Mouse (Mus musculus): ENCODE data around the gene Ireb2. TPM values are rescaled to one million over a fixed set of nuclear protein-coding genes. Genes with fewer than 3 reads are reported as not detected.
"Not testable (repeated sequence)": the region's sequence is repeated elsewhere in the genome, so short reads cannot be mapped to it uniquely, and the experiment has no call there.

The Ireb2 gene
- polyA plus RNA-seq, 1 experiment from 2014 or later = 28.1 TPM

- 96% methylated on average over 5 of the region's 5 CpGs for WGBS
- Histone ChIP-seq H3K4me1 (ENCODE audit: control insufficient read depth, insufficient read depth, low read depth, low read length) (peaks cover 2% of the 10 kb centered on the region; the same call in 1 of the 2 replicates), H3K36me3 (ENCODE audit: control insufficient read depth, insufficient read depth, low read length) (peaks cover 6% of the 10 kb centered on the region), H3K4me3 (ENCODE audit: low read length) (no peak overlapping the region), H3K4me2 (ENCODE audit: low read length) (no peak overlapping the region), H3K9me3 (ENCODE audit: control insufficient read depth, low read length) (no peaks in the 10 kb centered on the region; the same call in 1 of the 2 replicates), H3K9ac (ENCODE audit: low read depth, low read length) (no peak overlapping the region), H3K27ac (ENCODE audit: low read depth, low read length) (no peak overlapping the region), H3K27me3 (replicated peaks; ENCODE audit: control insufficient read depth, insufficient read depth, low read length) (no peaks in the 10 kb centered on the region)
- ATAC-seq = no peak
Observed at GRCm38 (mm10) chr9:54918781-54919180, 55.2 kb downstream of the Ireb2 start.

GRCm38 (mm10) chr9:54919946-54920345, 56.4 kb downstream of the Ireb2 start:
- no peaks in the 10 kb centered on the region for H3K27me3 ChIP-seq (replicated peaks; ENCODE audit: control insufficient read depth, insufficient read depth, low read length)
- no peak for ATAC-seq
- H3K9ac ChIP-seq (ENCODE audit: low read depth, low read length) = no peak overlapping the region
- H3K36me3 ChIP-seq (ENCODE audit: control insufficient read depth, insufficient read depth, low read length) = peaks cover 6% of the 10 kb centered on the region
- no peak overlapping the region for H3K4me2 ChIP-seq (ENCODE audit: low read length)
- WGBS = 59% methylated on average over 4 of the region's 4 CpGs
- peaks cover 2% of the 10 kb centered on the region; the same call in 1 of the 2 replicates for H3K4me1 ChIP-seq (ENCODE audit: control insufficient read depth, insufficient read depth, low read depth, low read length)
- H3K9me3 ChIP-seq (ENCODE audit: control insufficient read depth, low read length) = no peaks in the 10 kb centered on the region; the same call in 1 of the 2 replicates
- H3K27ac ChIP-seq (ENCODE audit: low read depth, low read length) = no peak overlapping the region
- no peak overlapping the region for H3K4me3 ChIP-seq (ENCODE audit: low read length)

DNA sequence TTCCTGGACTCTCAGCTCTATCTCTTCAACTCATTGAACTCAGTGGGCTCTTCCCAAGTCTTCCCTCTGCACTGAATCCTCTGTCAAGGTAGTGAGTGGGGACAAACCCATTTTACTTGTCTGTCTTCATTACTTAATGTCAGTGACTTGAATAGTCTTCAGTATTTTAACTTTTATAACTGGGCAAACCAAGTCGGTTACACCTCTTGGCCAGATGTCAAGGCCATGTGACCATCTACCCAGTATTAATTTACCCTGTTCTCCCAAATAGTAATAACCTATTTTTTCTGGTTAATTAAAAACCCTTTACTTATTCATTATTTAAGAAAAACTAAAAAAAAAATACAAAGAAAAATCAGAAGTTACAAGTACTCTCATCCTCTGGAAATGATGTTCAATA, 67.2 kb downstream of the Ireb2 start:
- no peak overlapping the region for H3K27ac ChIP-seq (ENCODE audit: low read depth, low read length)
- H3K4me2 ChIP-seq (ENCODE audit: low read length) = no peak overlapping the region
- no peak for ATAC-seq
- H3K4me1 ChIP-seq (ENCODE audit: control insufficient read depth, insufficient read depth, low read depth, low read length) = no peaks in the 10 kb centered on the region
- H3K9me3 ChIP-seq (ENCODE audit: control insufficient read depth, low read length) = no peaks in the 10 kb centered on the region
- H3K36me3 ChIP-seq (ENCODE audit: control insufficient read depth, insufficient read depth, low read length) = no peaks in the 10 kb centered on the region
- H3K27me3 ChIP-seq (replicated peaks; ENCODE audit: control insufficient read depth, insufficient read depth, low read length) = no peaks in the 10 kb centered on the region
- no peak overlapping the region for H3K9ac ChIP-seq (ENCODE audit: low read depth, low read length)
- no peak overlapping the region for H3K4me3 ChIP-seq (ENCODE audit: low read length)
- whole genome bisulfite sequencing = 98% methylated on average over 1 of the region's 1 CpGs

DNA sequence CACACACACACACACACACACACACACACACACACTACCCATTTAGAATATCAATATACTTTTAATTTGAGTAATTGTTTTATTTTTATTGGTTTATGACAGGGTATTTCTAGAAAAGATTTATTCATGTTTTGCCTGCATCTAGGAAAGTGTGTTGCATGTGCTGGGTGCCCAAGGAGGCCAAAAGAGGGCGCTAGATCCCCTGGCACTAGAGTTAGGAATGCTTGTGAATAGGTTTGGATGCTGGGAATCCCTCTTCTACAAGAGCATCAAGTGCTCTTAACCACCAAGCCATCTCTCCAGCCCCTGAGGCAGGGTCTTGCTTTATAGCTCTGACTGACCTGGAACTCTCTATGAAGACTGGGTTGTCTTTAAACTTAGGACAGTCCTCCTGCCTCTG, 68.2 kb downstream of the Ireb2 start:
- H3K27ac ChIP-seq (ENCODE audit: low read depth, low read length) = no peak overlapping the region
- no peaks in the 10 kb centered on the region for H3K27me3 ChIP-seq (replicated peaks; ENCODE audit: control insufficient read depth, insufficient read depth, low read length)
- H3K9me3 ChIP-seq (ENCODE audit: control insufficient read depth, low read length) = no peaks in the 10 kb centered on the region
- no peak overlapping the region for H3K4me2 ChIP-seq (ENCODE audit: low read length)
- no peaks in the 10 kb centered on the region for H3K4me1 ChIP-seq (ENCODE audit: control insufficient read depth, insufficient read depth, low read depth, low read length)
- no peaks in the 10 kb centered on the region for H3K36me3 ChIP-seq (ENCODE audit: control insufficient read depth, insufficient read depth, low read length)
- no peak overlapping the region for H3K4me3 ChIP-seq (ENCODE audit: low read length)
- WGBS = 14% methylated on average over 1 of the region's 1 CpGs
- ATAC-seq = no peak
- no peak overlapping the region for H3K9ac ChIP-seq (ENCODE audit: low read depth, low read length)

DNA sequence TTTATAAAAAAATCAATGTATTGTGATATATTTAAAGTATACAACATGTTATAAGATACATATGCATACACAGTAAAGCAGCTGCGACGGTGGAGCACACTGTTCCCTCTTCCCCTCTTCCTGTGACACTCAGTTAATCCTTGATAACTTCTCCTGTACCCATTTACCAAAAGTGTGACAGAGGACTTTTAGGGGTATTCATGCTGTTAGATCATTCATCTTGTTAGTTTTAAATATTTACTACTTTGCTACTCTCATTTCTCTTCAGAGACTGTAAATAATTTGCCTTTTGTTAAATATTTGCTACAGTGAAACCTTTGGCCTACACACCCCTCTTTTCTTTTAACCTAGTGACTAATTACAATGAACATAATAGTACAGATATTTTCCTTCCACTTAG, 68.8 kb downstream of the Ireb2 start:
- Histone ChIP-seq H3K4me1 (ENCODE audit: control insufficient read depth, insufficient read depth, low read depth, low read length) (no peaks in the 10 kb centered on the region), H3K4me3 (ENCODE audit: low read length) (no peak overlapping the region), H3K4me2 (ENCODE audit: low read length) (no peak overlapping the region), H3K9me3 (ENCODE audit: control insufficient read depth, low read length) (no peaks in the 10 kb centered on the region), H3K27me3 (replicated peaks; ENCODE audit: control insufficient read depth, insufficient read depth, low read length) (no peaks in the 10 kb centered on the region), H3K9ac (ENCODE audit: low read depth, low read length) (no peak overlapping the region), H3K27ac (ENCODE audit: low read depth, low read length) (no peak overlapping the region), H3K36me3 (ENCODE audit: control insufficient read depth, insufficient read depth, low read length) (no peaks in the 10 kb centered on the region)
- 74% methylated on average over 2 of the region's 2 CpGs for WGBS
- no peak for ATAC-seq

DNA sequence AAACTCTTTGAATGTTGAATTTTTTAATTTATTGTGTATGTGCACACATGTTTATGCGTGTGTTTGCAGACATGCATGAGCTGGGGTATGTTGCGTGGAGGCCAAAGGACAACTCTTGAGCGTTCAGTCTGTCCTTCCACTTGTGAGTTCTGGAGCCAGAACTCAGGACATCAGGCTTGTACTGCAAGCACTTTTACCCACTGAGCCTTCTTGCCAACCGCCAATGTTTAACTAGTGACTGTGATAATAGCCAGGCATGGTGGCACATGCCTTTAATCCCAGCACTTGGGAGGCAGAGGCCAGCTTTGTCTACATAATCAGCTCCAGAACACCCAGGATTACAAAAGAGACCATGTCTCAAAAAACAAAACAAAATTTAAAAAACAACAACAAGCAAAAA, 78.5 kb downstream of the Ireb2 start:
- 94% methylated on average over 4 of the region's 4 CpGs for WGBS
- Histone ChIP-seq H3K4me2 (ENCODE audit: low read length) (no peak overlapping the region), H3K4me1 (ENCODE audit: control insufficient read depth, insufficient read depth, low read depth, low read length) (no peaks in the 10 kb centered on the region), H3K4me3 (ENCODE audit: low read length) (no peak overlapping the region), H3K9me3 (ENCODE audit: control insufficient read depth, low read length) (no peaks in the 10 kb centered on the region), H3K9ac (ENCODE audit: low read depth, low read length) (no peak overlapping the region), H3K36me3 (ENCODE audit: control insufficient read depth, insufficient read depth, low read length) (no peaks in the 10 kb centered on the region), H3K27me3 (replicated peaks; ENCODE audit: control insufficient read depth, insufficient read depth, low read length) (no peaks in the 10 kb centered on the region), H3K27ac (ENCODE audit: low read depth, low read length) (no peak overlapping the region)
- no peak for ATAC-seq

- no peak for ATAC-seq
- no peak overlapping the region for H3K4me3 ChIP-seq (ENCODE audit: low read length)
- no peaks in the 10 kb centered on the region for H3K4me1 ChIP-seq (ENCODE audit: control insufficient read depth, insufficient read depth, low read depth, low read length)
- H3K27me3 ChIP-seq (replicated peaks; ENCODE audit: control insufficient read depth, insufficient read depth, low read length) = no peaks in the 10 kb centered on the region
- H3K36me3 ChIP-seq (ENCODE audit: control insufficient read depth, insufficient read depth, low read length) = no peaks in the 10 kb centered on the region
- H3K9ac ChIP-seq (ENCODE audit: low read depth, low read length) = no peak overlapping the region
- no peak overlapping the region for H3K4me2 ChIP-seq (ENCODE audit: low read length)
- no peaks in the 10 kb centered on the region for H3K9me3 ChIP-seq (ENCODE audit: control insufficient read depth, low read length)
- no peak overlapping the region for H3K27ac ChIP-seq (ENCODE audit: low read depth, low read length)
- 77% methylated on average over 2 of the region's 2 CpGs for WGBS
Observed at GRCm38 (mm10) chr9:54944467-54944866, 80.9 kb downstream of the Ireb2 start.

DNA sequence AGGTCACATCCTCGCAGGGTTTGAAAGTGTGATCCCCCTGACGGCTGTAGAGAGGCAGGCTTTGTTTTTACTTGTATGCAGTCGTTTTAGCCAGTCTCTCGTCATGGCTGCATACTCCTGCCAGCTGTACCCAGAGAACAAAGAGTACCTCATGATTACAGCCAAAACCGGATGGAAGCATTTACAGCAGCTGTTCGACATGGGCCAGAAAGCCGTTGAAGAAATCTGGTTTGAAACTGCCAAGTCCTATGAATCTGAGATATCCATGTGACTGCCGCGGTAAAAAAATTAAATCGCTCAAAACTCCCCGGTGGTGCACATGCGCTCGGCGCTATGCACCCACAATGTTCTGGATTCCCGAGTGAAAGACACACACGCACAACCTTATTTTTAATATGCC, 82.7 kb downstream of the Ireb2 start:
- ATAC-seq = no peak

GRCm38 (mm10) chr9:54949465-54949864, 85.9 kb downstream of the Ireb2 start:
- H3K9me3 ChIP-seq (ENCODE audit: control insufficient read depth, low read length) = no peaks in the 10 kb centered on the region
- peaks cover 12% of the 10 kb centered on the region for H3K4me1 ChIP-seq (ENCODE audit: control insufficient read depth, insufficient read depth, low read depth, low read length)
- H3K4me2 ChIP-seq (ENCODE audit: low read length) = no peak overlapping the region
- peaks cover 6% of the 10 kb centered on the region for H3K36me3 ChIP-seq (ENCODE audit: control insufficient read depth, insufficient read depth, low read length)
- no peak for ATAC-seq
- no peaks in the 10 kb centered on the region for H3K27me3 ChIP-seq (replicated peaks; ENCODE audit: control insufficient read depth, insufficient read depth, low read length)
- no peak overlapping the region for H3K9ac ChIP-seq (ENCODE audit: low read depth, low read length)
- no peak overlapping the region for H3K27ac ChIP-seq (ENCODE audit: low read depth, low read length)
- no peak overlapping the region for H3K4me3 ChIP-seq (ENCODE audit: low read length)

More for the DNA sequence above, 82.7 kb downstream of the Ireb2 start:
- H3K4me1 ChIP-seq (ENCODE audit: control insufficient read depth, insufficient read depth, low read depth, low read length) = no peaks in the 10 kb centered on the region; the same call in 1 of the 2 replicates
- H3K4me3 ChIP-seq (ENCODE audit: low read length) = no peak overlapping the region
- no peaks in the 10 kb centered on the region for H3K36me3 ChIP-seq (ENCODE audit: control insufficient read depth, insufficient read depth, low read length)
- WGBS = 75% methylated on average over 16 of the region's 16 CpGs
- no peak overlapping the region for H3K27ac ChIP-seq (ENCODE audit: low read depth, low read length)
- no peak overlapping the region for H3K4me2 ChIP-seq (ENCODE audit: low read length)
- H3K9me3 ChIP-seq (ENCODE audit: control insufficient read depth, low read length) = no peaks in the 10 kb centered on the region
- no peak overlapping the region for H3K9ac ChIP-seq (ENCODE audit: low read depth, low read length)
- H3K27me3 ChIP-seq (replicated peaks; ENCODE audit: control insufficient read depth, insufficient read depth, low read length) = no peaks in the 10 kb centered on the region

GRCm38 (mm10) chr9:54950162-54950561, 86.6 kb downstream of the Ireb2 start:
- H3K27me3 ChIP-seq (replicated peaks; ENCODE audit: control insufficient read depth, insufficient read depth, low read length); H3K9me3 ChIP-seq (ENCODE audit: control insufficient read depth, low read length); H3K36me3 ChIP-seq (ENCODE audit: control insufficient read depth, insufficient read depth, low read length): not testable (repeated sequence)
- 44% methylated on average over 8 of the region's 8 CpGs for WGBS
- H3K9ac ChIP-seq (ENCODE audit: low read depth, low read length) = peak overlapping the region; percentile 63
- peak overlapping the region; percentile 73 for H3K4me2 ChIP-seq (ENCODE audit: low read length)
- peak overlapping the region; percentile 92 for H3K4me3 ChIP-seq (ENCODE audit: low read length)
- peaks cover 12% of the 10 kb centered on the region for H3K4me1 ChIP-seq (ENCODE audit: control insufficient read depth, insufficient read depth, low read depth, low read length)
- ATAC-seq = peak; percentile 27; the same call in 1 of the 2 replicates
- peak overlapping the region; percentile 92 for H3K27ac ChIP-seq (ENCODE audit: low read depth, low read length)

Measured in hindbrain, embryonic 16.5 days (tissue).